Mouse (Mus musculus): ENCODE measurements around the gene Gm20388.

Gm20388 gene

DNA sequence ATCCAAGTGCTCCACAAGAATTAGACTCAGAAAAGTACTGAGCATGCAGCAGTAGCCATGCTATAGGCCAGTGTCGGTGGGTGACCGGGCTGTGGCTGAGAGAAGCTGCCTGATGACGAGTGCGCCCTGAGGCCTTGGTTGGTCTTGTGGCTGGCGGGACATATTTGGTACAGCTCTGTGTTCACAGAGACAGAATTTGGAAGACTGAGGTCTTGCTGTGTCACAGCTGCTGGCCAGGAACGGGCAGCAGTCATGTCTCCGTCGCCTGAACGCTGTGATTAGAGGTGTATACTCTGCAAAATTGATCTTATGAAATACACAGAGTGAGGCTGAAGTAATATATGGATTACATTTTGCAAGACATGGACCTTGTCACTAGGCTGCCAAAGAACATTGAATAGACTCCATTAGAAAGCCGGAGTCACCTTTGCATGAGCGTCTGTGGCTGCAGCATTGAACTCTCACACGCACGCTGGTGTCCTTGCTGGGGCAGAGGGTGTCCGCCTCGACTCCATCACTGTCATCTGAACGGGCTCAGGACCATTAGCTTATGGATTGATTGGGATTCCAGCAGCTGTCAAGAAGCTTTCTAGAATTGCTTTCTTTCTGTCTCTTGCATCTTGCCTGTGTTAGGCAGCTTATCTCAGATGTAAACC lies 5.7 kb downstream of the Gm20388 start:
- DNase-seq = no peak

DNA sequence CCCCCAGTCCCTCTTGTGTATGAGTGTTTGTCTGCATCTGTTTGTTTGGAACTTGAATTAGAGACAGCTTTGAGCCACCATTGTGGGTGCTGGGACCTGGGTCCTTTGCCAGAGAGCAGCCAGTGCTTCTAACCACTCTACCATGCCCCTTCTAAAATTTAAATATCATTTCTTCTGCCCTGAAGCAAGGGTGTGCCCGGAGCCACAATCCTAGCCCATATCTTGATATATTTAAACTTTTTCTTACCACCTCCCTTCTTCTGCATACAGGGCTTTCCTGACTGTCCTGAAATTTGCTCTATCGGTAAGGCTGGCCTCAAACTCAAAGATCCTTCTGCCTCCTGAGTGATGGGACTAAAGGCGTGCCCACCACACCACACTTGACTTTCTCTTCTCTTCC lies 6.8 kb downstream of the Gm20388 start:
- DNase-seq = no peak

DNA sequence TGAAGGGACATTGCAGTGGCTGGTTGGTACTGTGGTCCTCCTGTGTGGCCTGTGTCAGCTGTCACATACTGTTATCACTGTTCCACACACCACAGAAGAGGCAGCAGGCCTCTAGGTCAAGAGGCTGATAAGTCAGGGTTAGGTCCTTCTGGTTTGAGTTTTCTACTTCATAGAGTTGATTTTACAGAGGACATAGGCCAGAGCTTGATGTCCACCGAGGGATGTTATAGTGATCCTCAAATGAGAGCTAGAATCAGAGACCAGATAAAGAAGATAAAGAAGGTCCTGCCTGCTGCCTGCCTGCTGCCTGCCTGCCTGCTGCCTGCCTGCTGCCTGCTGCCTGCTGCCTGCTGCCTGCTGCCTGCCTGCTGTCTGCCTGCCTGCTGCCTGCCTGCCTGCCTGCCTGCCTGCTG lies 7.5 kb downstream of the Gm20388 start:
- no peak for DNase-seq

DNA sequence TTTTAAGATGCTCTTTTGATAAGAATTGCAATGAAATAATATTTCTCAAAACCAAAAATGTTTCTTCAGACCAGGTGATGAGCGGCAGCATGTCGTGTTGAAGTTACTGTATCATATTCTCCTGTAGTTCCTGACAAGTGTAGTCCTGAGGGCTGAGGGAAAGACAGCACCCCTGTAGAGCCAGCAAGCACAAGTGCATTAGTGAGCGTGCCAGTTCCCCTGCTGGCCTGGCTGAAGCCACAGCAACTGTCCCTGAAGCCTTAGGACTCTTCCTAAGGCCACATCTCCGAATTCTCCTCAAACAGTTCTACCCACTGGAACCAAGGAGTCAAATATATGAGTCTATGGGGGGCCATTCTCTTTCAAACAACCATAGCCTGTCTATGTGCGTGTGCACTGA lies 12.6 kb downstream of the Gm20388 start:
- no peak for DNase-seq

DNA sequence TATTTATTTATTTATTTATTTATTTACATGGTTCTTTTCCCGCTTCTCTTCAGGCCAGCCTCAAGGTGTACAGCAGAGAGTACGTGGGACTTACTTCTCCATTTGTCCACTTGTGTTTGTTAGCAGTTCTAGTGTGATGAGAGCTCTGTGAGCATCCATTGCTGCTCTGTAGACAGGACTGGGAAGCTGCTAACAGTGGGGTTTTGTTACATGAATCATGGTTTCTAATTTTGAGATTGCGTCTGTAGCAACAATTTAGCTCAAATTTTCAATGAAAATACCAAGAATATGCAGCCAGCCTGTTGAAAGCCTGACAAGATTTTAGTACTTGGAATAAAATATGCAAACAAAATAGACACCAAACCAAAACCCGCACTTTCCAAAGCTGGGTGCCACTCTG lies 14.8 kb downstream of the Gm20388 start:
- no peak for DNase-seq

DNA sequence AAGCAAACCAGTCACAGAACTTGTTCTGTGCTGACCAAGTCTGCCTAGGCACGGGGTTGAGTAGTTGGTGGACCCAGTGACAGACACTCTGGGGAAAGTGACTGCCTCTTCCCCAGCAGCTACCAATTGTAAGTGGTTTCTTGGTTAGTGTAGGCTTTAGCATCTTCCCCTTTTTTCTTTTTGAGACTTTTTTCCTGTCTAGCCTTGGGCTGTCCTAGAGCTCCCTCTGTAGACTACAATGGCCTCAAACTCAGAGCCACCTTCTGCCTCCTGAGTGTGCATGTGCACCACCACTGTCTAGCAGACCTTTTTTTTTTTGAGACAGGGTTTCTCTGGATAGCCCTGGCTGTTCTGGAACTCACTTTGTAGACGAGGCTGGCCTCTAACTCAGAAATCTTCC lies 15.8 kb downstream of the Gm20388 start:
- DNase-seq = peak; percentile 44

DNA sequence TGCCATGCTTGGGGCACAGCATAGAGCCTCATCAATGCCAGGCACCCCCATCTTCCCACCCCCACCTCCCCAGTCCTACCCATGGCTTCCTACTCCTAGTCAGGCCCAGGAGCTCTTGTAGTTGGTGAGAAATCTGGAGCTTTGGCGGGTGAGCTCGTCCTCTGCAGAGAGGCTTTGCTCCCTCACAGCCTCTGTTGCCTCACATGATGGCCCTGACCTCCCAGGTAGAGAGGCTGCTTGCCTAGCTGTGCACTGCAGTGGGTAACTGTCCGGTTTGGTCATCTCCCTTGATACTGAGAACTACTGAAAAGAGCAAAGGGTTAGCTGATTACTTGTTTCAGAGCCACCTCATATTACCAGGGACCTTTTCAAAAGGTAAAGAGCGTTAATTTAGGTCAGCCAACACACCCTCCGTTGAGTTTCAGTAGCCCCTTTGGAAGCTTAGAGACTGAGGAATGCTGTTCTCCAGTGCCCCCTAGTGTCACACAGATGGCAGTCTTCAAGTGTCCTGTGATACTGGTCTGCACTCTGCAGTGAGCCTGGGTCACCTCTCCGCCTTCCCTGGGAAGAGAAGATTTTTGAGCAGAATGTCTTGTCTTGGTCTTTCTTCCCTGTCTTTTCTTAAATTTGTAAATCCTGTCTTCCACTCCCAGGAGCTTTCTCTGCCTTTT lies 16.9 kb downstream of the Gm20388 start:
- DNase-seq = peak; percentile 70

DNA sequence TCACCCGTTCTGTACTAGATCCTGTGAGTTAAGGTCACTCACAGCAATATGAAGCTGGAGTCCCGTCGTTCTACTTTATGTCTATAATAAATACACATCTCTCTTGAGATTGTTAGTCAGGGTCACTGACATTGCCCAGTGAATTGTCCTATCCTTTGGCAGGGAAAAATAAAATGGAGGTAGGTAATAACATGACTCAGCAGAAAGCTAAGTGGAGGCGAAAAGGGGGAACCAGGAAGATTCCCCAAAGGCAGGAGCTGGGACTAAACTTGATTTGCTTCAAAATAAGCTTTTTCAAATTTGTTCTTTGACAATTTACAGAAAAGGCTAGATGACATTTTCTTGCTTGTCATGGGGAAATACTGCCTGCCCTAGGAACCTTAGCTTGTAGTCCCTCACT lies 20.7 kb downstream of the Gm20388 start:
- DNase-seq = no peak

DNA sequence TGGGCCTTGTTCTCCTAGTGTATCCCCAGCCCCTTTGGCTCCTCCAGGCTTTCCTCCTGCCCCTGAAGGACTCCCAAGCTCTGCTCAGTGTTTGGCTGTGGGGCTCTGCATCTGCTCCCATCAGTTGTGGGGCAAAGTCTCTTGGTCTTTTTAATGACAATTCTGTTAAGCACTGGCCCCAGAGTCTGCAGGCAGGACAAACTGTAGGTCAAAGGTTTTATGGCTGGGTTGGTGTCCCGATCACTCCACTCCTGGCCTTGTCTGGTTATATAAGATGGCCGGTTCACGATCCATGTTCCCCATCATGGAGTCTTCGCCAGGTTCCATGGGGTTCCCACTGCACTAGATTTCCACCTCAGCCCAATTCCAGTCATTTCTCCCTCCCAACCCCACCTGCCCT lies 23.0 kb downstream of the Gm20388 start:
- DNase-seq = no peak

DNA sequence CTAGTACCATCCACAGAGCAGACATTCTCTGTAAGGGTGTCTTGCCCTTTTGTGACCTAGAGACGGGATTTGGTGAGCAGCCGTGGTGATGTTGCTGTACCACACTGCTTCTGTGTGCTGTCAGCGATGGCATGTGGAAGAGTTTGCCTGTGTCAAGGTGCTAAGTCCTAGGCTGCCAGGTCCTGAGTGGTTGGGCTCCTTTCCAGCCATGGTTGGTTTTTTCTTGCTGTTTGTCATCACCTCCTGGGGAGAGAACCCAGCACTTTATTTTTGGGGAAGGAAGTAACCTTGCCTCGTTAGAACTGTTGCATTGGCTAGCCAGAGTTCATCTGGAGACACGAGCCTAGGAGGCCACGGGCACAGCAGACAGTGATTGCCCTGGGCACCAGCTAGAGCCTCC lies 24.9 kb downstream of the Gm20388 start:
- no peak for DNase-seq

DNA sequence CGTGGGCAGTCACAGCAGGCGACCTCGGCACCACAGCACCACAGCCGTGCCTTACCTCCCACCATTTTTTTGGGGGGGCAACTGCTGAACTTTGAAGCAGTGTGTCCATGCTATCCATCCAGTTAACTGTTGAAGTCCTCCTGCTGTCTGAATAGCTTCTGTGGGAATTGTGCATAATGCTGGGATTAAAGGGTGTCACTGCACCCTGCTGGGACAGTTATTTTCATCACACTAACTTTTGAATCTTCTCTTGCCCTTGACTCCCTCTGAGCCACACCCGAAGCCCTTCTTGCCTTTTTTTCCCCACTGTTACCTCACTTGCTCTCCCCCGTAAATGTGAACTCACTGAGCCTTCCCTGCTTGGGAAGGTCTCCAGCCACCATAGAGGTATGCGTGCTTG lies 27.8 kb downstream of the Gm20388 start:
- DNase-seq = no peak

DNA sequence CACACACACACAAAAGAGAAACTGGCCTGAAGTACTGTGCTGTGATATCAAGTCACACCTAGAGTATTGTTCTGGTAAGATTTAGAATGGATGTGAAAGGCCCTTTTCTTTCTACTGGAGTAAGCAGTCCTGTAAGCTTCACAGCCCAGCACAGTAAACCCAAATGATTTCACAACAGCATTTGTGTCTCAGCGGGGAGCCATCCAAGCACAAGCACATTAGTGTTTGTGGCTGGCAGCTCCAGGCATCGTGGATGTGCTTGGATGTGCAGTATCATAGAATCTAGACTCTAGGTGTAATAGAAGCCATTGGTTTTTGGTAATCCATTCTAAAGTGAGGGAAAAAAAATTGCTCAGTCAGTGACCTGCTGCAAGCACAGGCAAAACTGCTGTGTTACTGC lies 28.7 kb downstream of the Gm20388 start:
- DNase-seq = no peak

DNA sequence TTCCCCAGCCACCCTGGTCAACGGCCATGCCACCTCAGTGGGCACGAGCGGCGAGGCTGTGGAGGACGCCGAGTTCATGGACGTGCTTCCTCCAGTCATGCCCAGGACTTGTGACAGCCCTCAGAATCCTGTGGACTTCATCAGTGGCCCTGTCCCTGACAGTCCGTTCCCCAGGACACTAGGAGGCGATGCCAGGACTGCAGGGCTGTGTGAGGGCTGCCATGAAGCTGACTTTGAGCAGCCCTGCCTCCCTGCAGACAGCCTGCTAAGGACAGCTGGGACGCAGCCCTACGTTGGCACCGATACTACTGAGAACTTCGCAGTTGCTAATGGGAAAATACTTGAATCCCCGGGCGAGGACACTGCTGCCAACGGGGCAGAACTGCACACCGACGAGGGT lies 30.8 kb downstream of the Gm20388 start:
- no peak for DNase-seq

DNA sequence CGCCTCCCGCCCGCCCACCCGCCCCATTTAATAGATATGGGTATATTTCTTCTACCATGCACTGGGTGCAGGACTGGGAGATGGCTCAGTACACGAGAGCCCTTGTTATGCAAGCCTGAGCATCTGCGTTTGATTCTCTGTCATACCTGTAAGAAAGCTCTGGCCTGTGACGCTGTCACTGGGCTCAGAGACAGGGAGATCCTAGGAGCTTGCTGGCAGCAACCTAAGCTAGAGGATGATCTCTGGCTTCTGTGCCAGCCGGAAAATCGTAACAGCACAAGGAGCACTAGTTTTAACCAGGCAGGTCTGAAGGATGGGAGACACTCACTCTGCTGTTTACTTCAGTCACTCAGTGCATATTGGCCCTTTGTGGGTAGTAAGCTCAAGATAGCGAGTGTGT lies 33.0 kb downstream of the Gm20388 start:
- no peak for DNase-seq

DNA sequence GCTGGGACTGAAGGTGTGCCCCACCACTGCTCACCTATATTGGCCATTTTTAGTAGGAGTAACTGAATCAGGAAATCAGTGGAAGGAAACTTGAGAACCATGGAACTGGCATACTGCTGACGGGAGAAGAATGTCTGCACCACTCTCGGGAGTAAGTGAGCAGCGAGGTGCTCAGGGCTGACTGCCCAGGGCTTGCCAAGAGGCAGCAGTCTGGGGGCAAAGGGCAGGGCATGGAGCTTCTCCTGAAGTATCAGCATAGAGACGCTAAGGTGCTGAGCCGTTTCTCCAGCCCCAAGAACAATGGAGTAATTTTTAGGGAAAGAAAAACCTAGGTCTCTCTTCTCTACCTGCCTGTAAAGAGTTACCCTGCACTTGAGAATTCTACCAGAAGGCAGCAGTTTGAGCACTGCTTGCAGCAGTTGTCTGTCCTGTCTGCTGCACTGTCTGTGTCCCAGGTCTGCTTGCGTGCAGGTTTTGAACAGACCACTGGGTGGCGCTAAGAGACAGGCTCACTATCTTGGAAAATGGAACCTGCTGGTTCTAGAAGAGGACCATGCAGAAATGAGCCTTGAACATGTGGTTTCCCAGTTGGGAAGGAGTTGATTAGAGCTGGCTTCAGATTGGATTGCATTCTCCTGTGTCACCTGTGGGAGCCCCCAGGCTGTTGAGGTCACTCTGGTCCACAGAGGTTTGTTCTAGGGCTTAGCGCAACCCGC lies 33.6 kb downstream of the Gm20388 start:
- DNase-seq = peak; percentile 84

DNA sequence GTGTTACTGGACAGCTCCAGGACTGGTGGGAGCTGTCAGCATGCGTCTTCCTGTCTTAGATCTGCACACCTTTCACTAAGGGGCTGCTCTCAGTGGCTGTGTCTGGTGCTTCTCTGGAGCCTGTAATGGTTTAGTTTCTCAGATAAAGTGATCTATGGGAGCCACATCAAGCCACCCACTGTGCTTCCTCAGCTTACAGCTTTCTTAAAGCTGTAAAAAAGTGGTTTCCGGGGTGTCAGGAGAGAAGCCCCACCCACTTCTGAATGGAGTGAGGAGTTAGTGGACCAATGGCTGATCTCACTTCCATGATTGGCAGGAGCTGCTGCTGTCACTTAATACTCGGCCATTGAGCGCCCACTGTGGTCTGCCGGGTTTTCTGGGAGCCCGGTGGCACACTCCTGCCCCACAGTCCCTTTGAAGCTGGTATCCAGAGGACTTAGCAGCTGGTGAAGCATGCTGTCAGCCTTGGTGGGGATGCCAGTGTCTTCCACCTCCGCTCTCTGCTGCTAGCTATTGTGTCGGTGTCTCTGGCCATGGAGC lies 35.8 kb downstream of the Gm20388 start:
- peak; percentile 18 for DNase-seq

DNA sequence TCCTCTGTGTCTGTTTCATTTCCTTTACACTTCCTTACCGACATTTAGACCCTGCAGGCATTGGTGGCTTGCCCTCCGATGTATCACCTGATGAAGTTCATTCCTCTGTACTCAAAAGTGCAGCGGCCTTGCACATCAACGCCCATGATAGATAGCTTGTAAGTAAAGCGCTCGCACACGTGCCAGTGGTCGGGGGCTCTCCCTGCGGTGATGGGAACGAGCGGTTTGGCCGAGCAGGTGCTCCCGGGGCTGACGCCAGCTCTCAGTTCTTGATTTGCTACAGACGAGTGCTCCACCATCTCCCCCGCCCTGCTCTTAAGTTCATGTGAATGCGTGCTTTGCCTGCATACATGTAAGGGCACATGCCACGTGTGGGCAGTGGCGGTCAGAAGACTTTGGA lies 37.0 kb downstream of the Gm20388 start:
- DNase-seq = no peak

DNA sequence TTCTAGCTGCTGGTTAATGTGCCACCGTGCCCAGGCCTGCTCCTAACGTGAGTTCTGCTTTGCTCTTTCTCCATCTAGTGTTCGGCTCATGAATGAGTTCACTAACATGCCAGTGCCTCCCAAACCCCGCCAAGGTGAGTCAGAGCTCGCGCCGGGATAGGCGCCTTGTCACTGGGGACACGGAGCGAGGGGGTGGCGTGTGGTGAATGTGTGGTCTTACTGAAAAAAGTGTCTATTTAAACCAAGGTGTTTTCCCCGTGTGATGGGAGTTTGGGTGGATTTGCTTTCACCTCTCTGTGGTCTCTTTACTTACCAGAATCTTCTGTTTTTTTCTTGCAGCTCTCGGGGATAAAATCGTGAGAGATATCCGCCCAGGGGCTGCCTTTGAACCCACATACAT lies 37.7 kb downstream of the Gm20388 start:
- no peak for DNase-seq

DNA sequence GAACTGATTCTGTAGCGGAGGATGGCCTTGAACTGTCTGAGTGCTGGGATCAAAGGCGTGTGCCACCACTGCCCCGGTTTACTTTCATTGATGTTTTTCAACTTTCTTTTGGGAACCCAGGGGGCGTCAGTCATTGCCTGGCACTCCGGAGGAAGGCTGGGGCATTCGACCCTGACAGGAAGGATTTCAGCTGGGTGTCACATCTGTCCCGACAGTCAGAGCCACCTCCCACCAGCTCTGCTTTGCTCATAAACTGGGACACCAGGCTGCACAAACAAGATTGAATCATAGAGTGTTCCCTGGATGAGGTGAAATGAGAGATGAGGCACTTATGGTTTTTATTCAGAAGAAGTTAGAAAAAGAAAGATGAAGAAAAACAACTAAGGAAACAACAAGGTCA lies 41.6 kb downstream of the Gm20388 start:
- DNase-seq = no peak

DNA sequence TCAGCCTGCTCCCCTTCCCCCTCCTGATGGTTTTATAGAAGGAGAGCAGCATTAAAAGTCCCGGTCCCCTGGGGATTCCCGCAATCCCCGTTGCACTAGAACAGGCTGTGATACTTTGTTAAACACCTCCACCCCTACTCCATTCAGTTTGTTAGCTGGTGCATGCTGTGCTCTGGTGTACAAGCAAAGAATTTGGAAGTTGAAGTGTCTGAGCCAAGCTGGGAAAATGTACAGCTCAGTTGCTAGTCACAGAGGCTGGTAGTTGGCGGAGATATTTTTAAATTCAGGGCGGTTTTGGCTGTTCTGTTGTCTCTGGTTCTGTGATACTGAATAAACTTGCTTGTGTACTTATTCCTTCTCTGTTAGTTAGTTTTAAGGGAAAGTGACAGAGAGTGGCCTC lies 42.1 kb downstream of the Gm20388 start:
- DNase-seq = no peak

DNA sequence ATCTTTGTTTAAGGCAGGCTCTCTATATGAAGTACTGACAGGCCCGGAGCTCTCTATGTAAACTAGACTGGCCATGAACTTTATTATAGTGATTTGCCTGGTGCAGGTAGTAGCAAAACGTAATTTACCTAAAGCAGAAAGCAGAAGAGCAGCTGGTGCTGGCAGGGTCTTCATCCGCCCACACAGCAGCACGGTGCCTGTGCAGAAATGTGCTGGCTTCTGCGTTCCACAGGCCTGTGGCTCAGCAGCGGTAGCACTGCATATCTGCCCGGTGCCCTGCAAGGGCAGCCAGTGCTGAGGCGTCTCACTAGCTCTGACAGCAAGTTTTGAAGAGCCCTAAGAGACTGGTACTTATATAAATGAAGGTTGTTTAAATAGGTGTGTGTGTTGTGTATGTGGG lies 44.7 kb downstream of the Gm20388 start:
- no peak for DNase-seq

DNA sequence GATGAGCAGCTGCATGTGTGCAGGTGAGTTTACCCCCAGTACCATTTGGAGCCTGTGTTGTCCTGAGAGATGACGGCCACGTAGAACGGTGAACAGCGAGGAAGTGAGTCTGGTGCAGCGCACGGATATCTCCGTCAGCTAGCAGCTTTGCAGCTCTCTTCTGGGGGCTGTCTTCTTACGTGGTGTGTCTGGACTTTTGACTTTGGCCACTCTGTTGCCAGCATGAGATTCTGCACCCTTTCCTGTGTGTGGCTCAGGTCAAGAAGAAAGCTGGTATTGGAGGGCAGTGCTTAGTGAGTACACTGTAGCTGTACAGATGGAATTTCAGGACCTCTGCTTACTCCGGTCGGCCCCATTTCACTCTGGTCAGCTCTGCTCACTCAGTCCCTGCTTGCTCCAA lies 47.4 kb downstream of the Gm20388 start:
- DNase-seq = no peak

DNA sequence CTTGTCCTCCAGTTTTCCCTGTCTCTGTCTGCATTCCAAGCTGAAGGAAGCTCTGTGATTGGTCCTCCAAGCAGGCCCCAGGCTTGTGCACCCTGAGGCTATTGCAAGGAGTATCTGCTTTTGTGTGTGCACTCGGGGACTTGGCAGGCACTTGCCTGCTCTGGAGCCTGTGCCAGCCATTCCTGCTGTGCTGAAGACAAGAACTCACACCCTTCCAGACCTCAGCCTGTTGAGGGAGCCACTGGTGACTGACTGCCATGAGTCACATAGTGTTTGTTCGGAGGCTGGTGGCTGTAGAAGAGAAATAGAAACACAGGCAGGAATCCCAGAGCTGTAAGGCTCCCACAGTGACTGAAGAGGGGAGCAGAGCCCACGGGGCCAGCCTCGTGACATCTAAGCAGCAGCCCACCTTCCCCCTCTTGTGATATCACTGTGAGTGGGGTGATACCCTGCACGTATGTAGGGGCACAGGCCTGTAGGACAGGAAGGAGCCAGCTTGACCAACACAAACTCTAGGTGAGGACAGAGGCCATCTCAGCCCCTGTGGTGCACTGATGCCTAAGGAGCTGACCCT lies 50.0 kb downstream of the Gm20388 start:
- peak; percentile 71 for DNase-seq

DNA sequence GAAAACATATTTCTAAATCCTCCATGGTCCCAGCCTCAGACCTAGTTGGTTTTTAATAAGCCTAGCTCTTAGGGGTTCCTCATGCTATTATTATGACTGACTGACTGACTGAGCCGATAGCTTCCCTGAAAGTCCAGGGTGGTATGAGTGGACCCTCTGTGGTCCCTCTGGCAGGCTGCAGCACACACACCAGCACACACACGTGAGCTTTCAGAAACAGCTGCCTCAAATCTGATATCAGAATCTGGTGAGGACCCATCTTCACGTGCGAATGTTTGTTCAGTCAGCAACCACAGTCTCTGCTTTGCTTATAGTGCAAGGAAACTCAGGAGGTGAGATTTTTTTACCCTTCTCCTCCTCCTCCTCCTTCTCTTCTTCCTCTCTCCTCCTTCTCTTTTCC lies 54.2 kb downstream of the Gm20388 start:
- DNase-seq = no peak
